Mouse (Mus musculus): ENCODE results near the gene Aifm2.

Aifm2 gene

DNA sequence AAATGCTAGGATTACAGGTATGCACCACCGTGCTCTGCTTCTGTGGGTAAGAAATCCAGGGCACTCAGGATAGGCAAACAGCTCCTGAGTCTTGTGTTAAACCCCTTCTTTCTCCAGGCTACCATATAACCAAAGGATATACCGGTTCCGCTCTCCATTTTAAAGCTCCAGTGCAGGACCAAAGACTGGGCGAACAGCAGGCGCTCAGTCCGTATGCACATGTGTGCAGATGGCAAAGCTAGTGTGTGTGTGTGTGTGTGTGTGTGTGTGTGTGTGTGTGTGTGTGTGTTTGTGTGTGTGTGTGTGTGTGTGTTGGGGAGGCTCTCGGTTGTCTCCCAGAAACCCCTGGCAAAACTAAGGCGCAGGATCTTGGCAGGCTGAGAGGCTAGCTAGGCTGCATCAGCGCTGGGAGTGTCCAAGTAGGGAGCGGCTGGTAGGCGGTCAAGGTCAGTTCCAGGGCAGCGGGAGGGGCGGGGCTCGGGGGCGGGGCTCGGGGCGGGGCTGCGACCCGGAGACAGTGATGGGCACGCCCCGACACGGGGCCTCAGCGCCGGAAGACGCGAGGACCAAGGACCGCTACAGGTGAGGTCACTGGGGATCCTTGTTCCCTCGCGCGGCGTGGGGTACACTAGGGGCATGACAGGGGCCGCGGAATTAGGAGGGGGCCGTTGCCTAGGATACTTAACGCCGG, at the start of gene Aifm2:
Gene Aifm2, plus strand, starts transcription at position 493 of the 691 bp plus-strand sequence.
- DNase-seq: peak; percentile 30

DNA sequence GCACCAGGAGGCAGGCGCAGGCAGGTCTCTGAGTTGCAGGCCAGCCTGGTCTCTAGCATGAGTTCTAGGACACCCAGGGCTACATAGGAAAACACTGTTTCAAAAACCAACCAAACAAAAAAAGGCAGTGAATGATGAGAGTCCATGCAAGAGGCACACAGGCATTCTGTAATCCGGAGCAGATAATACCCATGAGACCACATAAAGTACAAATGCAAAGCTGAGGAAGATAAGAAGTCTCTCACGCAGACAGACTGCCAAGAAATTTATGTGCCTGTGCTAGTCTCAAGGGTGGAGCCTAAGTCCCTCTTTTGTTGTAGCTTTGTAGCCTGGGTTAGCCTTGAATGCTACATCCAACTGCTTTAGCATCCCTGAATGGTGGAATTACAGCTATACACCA, 49.4 kb upstream of the Aifm2 start:
- no peak for DNase-seq

DNA sequence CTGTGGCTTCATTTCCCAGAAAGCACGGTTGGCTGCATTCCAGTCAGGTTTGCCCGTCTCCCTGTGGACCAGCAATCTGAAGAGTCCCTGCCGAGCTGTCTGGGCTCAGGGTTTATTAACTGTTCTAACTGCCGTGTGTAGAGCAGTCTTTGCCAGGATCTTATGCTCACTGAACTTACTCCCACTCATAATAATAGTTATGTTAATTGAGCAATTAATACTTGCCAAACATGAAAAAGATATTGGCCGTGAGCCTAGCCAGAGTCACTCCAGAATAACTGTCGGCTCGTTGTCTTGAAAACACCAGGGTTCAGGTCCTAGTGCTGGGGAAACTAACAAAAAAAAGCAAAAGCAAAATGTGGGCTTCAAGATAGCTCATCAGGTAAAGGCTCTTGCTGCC, 45.8 kb upstream of the Aifm2 start:
- DNase-seq: no peak

GRCm38 (mm10) chr10:61669896-61670295, 45.2 kb upstream of the Aifm2 start:
- no peak for DNase-seq

GRCm38 (mm10) chr10:61670758-61671157, 44.3 kb upstream of the Aifm2 start:
- no peak for DNase-seq

DNA sequence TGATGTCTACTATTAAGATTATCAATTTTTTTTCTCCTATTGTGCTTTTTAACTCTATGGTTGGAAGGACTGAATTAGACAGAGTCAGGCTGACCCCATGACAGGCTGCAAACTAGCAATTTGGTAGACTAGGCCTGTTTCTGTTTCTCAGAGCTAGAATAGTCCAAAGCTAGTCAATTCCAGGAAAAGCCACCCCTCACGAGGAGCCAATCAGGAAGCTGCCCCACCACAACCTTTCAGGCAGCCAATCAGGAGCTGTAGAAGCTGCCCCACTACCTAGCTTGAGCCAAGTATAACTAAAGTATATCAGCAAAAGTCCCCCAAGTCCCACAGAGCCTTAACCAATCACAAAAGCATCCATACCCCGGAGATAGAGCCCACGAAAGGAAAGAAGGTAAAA, 39.1 kb upstream of the Aifm2 start:
- no peak for DNase-seq

GRCm38 (mm10) chr10:61679545-61679944, 35.5 kb upstream of the Aifm2 start:
- DNase-seq: no peak

DNA sequence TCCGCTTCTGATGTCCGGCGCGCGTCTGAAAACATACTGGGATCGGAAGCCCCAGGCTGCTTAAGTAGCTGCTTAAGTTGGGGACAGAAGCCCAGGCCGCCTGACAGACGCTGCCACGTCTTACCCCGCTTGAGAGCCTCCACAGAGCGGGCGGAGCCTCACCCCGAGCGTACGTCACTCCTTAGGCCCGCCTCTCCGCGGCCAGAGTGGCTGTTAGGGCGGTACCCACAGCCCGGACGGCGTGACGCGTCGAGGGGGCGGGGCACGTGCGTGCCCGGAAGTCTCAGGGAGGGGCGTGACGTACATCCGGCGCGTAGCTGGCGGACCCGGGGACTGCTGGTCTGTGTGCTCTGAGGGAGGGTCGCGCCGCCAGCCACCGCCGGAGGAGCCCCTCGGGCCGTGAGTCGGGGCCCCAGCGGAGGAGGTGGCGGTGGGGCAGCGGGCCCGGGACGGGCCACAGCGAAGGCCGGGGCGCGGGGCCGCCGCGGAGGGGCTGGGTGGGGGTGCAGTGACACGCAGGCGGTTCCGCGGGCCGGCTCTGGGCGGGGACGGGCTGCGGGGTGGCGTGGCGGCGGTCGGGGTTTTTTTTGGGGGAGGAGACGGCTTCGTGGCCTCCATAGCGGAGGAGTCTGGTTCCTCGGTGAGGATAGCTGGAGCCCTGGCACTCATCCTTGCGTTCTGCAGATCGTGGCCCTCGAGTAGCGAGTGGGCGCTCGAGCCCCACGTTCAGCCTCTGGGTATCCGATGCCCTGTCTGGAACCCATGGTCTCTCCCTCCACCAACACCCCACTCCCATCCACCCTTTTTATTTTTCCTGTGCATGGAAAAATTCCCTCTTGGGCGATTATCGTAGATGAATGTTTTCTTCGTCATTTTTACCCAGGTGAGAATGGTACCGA, 34.8 kb upstream of the Aifm2 start, which contains the start of gene Sar1a:
Gene Sar1a, plus strand, starts transcription at position 285 of the 899 bp plus-strand sequence.
- DNase-seq: peak; percentile 97

DNA sequence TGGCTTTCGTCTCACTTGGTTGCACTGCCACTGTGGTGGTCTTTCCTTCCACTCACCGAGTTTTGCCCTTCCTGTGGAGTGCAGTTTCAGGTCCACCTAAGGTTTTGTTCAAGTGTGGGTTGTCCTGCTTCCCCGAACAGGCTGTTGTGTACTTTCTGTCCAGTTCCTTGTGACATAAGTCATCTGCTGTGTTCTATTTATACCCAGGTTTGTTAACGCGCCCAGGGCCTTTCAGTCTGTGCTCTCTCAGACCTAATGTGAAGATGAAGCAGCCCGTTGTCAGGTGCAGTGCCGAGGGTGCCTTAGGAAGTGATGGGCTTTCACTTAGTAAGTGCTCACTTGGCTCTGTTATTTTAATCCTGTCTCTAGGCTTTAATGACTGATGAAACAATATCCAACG, 25.7 kb upstream of the Aifm2 start:
- no peak for DNase-seq

GRCm38 (mm10) chr10:61693563-61693962, 21.5 kb upstream of the Aifm2 start:
- DNase-seq: no peak

DNA sequence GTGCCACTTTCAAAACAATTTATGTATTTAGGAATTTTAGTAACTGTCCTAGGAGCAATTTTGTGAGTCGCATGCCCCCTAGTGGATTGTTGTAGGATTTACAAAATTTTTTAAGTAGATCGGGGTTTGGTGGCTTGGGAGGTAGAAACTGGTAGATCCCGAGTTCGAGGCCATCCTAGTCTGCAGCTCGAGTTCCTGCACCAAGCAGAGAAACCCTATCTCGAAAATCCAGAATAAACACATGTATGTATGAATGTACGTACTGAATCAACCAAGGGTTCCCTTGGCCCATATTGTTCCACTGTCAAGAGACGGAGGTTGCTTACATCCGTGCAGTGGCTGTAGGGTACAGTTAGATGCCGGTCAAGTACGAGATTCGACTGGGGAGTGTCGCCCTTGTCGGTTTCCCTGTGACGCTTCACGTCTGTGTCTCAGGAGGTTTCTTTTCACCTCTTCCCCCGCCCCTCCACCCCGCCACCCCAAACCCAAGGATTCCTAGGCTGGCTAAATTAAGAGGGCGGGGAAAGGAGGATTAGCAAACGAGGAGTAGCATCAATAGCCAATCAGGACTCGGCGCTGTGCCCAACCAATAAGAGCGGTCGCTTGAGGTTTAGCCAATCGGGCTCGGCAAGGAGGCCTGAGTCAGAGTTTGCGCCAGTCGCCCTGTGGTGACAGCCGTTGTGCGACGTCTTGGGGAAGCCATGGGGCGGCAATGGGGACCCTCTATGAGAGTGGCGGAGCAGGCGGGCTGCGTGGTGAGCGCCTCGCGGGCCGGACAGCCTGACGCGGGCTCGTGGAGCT, 20.0 kb upstream of the Aifm2 start, which contains the start of gene Tysnd1:
Gene Tysnd1, plus strand, starts transcription at position 645 of the 801 bp plus-strand sequence.
- peak; percentile 94 for DNase-seq

DNA sequence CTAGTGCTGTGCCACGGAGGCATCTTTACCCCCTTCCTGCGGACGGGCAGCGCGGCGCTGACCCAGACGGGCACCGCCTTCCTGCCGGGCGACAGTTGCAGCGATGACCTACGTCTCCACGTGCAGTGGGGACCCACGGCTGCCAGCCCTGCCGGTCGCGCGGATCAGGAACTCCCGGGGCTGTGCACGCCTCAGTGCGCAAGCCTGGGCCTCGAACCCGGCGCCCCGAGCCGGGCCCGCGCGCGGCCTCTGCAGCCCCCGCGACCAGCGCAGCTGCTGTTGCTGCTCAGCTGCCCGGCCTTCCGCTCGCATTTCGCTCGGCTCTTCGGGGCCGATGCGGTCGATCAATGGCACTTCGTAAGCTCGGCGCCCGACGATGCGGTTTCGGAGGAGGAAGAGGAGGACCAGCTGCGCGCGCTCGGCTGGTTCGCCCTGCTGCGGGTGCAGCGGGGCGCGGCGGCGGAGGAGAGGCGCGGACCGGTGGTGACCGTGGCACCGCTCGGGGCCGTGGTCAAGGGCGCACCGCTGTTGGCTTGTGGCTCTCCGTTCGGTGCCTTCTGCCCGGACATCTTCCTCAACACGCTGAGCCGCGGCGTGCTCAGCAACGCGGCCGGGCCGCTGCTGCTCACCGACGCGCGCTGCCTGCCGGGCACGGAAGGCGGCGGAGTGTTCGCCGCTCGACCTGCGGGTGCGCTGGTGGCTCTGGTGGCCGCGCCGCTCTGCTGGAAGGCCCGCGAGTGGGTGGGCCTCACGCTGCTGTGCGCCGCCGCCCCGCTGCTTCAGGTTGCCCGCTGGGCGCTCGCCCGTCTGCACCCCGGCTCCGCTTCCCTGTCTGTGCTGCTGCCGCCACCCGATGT, 19.1 kb upstream of the Aifm2 start:
- DNase-seq: no peak

GRCm38 (mm10) chr10:61696560-61696823, 18.6 kb upstream of the Aifm2 start:
- DNase-seq: no peak

DNA sequence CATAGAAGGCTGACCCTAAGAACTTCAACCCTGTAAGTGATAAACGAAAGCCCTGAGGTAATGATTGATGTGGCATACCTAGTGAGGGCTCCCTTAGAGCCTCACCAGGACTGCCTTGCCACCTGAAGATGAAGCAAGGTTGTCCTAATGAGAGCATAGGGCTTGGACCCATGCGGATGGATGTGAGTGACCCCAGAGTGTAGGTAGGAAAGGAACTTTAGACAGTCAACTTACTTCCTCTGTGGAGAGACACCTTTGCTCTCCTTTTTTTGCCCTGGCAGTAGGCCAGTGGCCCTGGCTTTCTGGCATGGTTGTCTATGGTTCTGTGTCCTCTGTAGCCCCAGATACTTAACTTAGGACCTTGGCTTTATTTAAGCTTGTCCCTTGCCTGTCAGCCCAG, 18.0 kb upstream of the Aifm2 start:
- no peak for DNase-seq

GRCm38 (mm10) chr10:61704663-61705062, 10.4 kb upstream of the Aifm2 start:
- DNase-seq: no peak

DNA sequence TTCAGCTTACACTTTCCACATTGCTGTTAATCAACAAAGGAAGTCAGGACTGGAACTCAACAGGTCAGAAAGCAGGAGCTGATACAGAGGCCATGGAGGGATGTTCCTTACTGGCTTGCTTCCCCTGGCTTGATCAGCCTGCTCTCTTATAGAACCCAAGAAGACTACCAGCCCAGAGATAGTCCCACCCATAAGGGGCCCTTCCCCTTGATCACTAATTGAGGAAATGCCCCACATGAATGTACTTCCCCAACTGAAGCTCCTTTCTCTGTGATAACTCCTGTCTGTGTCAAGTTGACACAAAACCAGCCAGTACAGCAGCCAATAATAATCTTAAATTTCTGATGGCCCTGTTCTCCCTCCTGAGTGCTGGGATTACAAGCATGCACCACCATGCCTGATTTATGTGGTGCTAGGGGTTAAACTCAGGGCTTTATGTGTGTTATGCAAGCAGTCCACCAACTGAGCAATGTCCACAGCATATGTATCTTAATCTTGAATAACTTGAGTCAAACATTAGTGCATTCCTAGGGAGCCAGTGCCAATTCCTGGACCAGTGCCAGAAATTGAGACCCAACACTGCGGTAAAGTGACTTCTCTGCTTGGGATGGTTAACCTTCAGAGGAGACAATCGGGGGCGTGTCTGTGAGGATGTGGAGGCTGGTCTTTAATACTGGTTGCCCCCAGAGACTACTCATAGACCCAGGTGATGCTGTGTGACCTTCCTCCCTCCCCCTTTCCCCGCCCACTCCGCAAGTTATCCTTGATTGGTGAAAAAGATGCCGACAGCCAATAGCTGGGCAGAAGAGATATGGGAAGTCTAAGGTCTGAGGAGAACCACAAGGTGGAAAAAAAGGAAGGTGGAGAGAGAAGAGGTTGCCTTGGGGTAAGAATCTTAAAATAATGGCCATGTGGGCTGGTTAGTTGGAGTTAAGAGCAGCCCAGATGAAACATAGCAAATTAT, 8.4 kb upstream of the Aifm2 start:
- no peak for DNase-seq

- no peak for DNase-seq
Observed at GRCm38 (mm10) chr10:61713601-61714000, 1.5 kb upstream of the Aifm2 start.

DNA sequence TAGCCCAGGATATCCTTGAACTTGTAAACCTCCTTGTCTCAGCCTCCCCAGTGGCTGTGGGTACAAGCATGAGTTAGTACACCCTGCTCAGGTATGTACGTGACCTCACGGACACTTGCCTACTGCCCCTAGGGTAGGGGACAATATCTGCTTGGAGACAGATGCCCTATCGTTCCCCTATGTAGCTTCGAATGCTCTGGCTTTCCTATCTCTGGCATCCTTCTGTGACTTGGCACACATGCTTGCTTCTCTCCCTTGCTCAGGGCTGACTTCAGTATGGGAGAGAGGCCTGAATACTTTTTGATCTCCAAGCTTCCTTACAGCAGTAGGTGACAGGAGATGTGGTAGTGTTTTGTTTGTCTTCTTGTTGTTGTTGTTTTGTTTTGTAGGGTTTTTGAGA, 917 bp upstream of the Aifm2 start:
- DNase-seq: no peak

DNA sequence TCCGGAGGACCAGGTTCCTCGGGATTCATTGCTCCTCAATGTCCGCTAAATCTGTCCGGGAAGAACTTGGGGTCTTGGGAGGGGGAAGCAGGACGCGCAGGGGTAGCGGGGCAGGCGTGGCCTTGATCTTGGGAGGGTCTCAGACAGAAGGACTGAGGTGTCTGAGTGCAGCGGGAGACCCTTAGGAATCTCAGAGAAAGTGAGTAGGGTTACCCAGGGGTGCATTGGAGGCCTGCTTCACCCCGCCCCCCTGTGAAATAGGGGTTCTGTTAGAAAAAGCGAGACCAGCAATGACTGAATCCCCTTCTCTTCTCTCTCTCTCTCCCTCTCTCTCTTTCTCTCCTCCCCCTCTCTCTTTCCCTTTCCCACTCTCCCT, 387 bp downstream of the Aifm2 start:
- no peak for DNase-seq

- DNase-seq: no peak
Observed at GRCm38 (mm10) chr10:61715996-61716864, 1.2 kb downstream of the Aifm2 start.

All from cerebellum, adult 8-10 months (tissue).